Mouse (Mus musculus) left cerebral cortex, adult 18-20 months (tissue): ENCODE data around the gene Gstm4. TPM values are rescaled to one million over a fixed set of nuclear protein-coding genes. Genes with fewer than 3 reads are reported as not detected.

Experiments
- DNase-seq, 2 experiments: peaks; one replicate each; pipeline ENCODE4 v3.0.0; 2021 to 2022; ENCODE audit warnings: low spot score in 2 of 2, mixed read lengths in 1 of 2
- long read RNA-seq, 2 experiments: library from polyadenylated mRNA; stranded (forward); transcript quantifications; one replicate each; pipeline ENCODE4 v2.0.0; 2021
- total RNA-seq, 2 experiments: library from RNA; stranded (reverse); gene quantifications; 2 replicates each; pipeline ENCODE4 v1.2.3; 2021

The Gstm4 gene
- 10 to 100 TPM; 11.5 to 11.6 TPM for total RNA-seq
- long read RNA-seq, experiment 1, transcript Gstm4-201 (8 exons, 1,707 nt): major isoform, 6 of 22 reads
- long read RNA-seq, experiment 1, partial matches to known transcripts: 0 of 22 reads
- long read RNA-seq, experiment 1, other reads (novel, unspliced or antisense): 14 of 22 reads
- long read RNA-seq, experiment 2, transcript Gstm4-201 (8 exons, 1,707 nt): major isoform, 11 of 21 reads
- long read RNA-seq, experiment 2, partial matches to known transcripts: 0 of 21 reads
- long read RNA-seq, experiment 2, other reads (novel, unspliced or antisense): 8 of 21 reads

DNA sequence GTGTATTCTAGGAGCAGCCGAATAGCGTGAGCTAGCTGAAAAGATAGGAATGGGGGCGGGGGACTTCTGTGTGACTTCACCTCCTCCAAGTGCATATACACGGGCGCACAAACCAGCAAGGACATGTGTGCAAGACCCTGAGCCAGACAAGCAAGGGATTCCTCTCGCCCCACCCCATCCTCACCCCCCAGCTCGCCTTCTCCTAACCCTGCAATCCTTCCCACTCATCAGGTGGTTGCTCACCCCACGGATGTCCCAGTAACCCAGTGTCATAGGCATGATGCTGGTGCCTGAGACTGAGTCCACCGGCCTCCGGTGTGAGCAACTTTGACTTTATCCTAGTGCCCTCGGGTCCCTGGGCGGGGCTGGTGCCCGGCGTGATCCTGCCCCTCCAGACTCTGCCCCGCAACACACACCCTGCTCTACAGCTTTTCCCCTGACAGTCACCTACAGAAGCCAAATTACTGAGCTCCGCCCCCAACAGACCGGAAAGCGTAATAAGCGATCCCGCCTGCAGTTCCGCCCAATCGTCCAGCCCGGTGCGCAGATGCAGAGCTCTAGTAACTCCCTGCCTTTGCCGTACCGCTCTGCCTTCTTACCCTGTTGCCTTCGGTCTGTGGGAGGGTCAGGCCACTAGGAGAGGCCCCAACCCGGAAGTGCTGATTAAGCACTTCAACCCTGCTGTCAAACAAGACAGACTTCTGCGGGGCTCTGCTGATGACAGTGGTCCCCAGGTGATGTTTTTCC, at the start of gene Gstm4:
Gene Gstm4 (minus strand): TSS at position 501 of the 747 bp plus-strand sequence.
- DNase-seq: peak; percentile 86

DNA sequence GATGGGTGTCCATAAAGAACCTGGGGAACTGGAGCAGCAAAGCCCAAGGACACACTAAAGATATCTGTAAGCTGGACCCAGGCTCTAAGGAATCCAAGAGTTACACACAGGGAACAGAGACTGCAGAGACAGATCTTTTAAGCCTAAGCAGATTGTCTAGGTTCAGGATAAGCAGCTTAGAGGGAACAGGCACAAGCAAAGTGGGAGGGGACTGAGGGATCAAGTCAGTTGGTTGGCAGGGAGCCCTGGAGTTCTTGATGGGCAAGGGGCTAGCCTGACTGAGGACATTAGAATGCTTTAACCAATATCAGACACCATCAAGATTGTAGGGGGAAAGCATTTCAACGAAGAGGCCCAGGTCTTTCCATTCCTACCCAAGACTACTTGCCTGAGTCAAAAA, 49.5 kb upstream of the Gstm4 start:
- DNase-seq: no peak

DNA sequence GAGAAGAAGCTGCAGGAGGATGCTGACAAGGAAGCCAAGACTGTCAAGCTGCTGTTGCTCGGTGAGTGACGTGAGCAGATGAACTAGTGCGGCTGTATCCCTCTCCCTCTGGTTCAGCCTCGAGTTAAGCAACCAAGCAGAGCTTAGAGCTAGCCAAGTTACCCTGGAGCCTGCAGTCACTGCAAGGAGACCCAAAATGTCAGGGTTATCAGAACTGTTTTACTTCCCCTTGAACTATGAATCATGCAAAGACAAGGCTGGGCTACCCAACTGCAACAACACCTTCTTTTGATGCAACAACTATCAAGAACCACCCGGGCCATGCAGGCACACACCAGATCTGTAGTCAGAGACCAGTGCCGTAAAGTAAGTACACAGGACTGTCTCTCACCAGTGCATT, 48.6 kb upstream of the Gstm4 start:
- no peak for DNase-seq

DNA sequence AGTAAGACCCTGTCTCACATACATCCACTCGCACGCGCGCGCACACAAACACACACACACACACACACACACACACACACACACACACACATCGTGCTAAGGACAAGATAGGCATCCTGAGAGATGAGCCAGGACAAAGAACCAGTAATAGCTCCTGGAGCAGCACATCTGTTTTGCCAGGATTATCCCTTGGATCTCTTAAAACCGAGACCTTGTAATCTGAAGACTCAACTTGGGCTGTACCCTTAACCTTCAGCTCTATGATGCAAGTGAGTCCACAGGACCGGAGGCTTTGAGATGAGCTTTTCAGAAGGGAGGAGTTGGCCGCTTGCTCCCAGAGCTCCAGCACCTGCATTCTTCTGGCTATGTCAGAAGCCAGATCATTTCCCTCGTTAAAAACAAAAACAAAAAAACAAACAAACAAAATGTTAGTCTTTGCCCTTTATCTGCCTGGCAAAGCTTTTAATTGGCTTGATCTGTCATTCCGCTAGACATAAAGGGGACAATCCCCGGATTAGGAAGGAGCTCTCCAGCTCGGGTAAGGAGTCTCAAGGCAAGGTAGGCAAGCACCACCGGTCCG, 47.9 kb upstream of the Gstm4 start, which contains the start of gene Gnat2:
Gene Gnat2 (plus strand): TSS at position 254 of the 580 bp plus-strand sequence.
- no peak for DNase-seq

DNA sequence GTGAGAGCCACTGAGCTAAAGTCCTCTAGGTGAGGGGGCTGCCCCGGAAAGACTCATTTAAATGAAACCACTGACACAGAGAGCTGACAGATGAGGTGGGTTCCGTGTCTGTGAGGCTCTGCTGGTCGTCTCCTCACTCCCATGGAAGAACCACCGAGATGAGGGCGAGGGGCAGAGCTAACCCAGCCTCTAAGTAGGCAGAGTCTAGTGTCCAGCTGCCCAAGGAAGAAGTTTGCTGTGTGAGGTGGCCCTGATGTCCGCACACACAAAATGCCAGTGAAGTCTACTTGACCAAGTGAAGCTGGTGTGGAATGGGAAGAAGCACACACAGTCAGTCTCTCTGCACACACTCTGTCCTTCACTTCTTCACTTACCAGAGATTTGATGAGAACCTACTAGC, 47.3 kb upstream of the Gstm4 start:
- DNase-seq: no peak

DNA sequence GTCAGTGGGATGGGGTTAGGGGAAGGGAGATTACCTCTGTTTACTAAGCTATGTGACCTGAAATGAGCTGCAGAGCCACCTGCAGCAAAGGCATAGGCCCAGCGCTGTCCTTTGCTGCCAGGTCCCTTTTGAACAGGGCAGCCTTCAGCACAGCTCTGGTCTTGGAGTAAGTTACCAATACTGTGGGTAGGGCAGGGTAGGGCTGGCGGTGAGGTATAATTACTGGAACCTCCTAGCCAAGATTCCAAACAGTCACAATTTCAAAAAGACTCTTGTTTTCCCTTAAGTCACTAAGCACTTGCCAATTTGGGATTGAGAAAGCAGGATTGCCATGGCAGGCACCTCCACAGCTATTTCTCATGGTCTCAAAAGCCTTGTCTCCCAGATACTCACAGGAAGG, 45.9 kb upstream of the Gstm4 start:
- DNase-seq: no peak

DNA sequence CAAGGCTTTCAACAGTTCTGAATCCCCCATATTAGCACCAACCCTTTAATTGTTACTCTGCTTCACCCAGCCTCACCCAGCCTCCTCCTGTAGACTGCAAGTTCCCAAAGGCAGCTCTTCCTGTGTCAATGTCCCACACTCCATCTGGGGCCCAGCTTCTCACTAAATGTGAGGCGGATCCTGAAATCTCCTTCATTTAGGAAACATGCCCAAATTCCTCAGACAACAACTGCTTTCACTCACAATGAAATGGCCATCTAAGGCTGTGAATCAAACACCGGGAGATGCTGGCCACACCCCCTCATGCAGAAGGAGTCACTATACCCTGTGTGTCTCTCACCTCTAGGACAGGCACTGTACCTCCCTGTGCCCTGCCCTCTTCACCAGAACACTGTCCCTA, 45.2 kb upstream of the Gstm4 start:
- peak in 1 of 2 experiments; percentile 26 for DNase-seq

DNA sequence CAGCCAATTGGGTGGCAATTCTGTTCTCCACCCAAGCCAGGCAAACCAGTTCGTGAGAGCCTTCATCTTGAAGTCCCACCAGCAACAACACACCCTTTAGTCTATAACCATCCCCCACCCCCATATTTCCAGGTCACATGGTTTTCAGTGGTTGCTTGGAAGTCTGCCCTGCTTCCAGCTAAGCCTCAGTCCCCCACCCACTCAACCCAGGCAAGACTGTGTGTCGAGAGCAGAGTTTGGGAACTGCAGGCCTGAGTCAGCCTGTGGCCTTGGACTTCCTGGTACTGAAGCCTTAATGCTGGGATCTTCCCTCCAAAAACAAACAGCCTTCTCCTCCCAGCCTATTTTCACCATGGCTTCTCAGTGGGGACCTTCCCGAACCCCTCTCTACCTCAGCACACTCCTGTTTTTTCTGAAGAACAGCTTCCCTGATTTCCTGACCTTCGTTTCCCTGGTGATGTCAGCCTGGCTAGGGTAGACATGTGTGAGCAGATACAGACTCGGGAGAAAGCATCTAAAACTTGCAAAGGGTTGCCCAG, 44.2 kb upstream of the Gstm4 start:
- DNase-seq: no peak

DNA sequence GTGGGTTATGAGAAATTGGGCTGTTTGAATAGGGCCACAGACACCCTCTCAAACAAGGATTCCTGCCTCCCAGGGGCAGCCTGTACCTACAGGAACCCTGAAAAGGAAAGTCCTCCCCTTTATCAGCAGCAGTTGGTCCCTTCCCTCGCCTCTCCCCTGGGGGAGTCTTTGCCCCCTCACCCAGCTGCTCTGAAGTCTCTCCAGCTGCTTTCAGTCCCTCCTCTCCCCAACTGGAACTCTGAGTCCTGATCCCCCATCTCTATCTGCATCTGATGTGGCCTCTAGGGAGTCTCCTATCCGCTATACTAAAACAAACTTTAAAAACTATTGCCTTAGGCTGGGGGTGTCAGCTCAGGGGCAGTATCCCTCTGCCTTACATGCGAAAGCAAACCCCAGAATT, 42.6 kb upstream of the Gstm4 start:
- no peak for DNase-seq

DNA sequence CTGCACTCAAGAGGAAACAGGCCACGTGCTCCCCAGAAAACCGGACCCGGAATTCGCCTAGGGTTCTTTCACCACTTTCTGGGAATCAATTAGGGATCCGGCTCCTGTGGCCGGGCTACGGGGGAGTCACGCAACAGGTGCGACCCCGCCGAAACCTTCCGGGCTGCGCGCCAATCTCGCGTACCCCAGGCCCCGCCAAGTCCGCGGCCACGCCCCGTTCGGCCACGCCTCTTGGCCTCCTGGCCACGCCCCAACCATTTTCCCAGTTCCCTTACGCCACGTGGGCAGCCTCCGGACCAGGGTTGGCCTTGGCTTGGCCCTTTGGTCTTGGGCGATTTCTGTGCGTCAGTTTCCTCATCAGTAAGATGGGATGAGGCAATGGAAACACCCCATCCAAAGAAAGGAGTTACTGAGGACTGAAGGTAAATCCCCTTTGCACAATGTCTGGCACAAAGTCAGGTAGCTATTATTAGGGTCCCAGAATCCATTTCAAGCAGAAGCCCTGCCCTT, 41.8 kb upstream of the Gstm4 start, which contains the start of gene Ampd2:
Gene Ampd2 (minus strand): TSS at position 182 of the 510 bp plus-strand sequence.
- DNase-seq: peak in 1 of 2 experiments; percentile 42

DNA sequence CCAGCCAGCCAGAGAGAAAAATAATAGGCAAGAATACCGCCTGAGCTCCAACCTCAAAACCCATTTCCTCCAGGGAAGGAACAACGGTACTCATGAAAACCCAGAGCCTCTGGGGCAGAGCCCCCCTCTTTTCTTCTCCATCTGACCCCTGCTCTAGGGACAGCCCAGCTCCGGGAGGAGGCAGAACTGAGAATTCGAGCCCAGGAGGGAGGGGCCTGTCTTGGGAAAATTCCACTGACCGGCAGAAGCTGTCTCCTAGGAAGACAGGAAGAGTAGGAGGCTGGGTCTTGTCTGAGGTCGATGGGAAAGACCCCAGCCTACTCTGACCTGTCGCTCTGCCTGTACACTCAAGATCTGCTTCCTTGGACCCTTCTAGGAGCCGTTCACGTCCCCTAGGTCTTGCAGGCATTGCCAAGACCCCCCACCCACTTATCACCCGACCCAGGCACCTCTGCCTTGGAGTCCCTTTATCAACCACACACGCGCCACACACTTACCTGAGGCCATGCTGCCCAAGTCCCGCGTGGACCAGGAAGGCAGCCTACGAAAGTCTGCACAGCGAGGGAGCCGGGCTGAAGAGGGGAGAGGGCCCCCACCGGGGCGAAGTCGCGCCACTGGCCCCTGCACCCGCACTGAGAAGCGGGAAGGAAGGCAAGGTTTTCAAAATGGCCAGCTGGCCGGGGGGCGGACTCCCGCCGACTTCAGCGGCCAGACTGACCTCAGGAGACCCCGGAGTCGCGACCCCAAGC, 41.2 kb upstream of the Gstm4 start:
- DNase-seq: peak; percentile 31 to 42

DNA sequence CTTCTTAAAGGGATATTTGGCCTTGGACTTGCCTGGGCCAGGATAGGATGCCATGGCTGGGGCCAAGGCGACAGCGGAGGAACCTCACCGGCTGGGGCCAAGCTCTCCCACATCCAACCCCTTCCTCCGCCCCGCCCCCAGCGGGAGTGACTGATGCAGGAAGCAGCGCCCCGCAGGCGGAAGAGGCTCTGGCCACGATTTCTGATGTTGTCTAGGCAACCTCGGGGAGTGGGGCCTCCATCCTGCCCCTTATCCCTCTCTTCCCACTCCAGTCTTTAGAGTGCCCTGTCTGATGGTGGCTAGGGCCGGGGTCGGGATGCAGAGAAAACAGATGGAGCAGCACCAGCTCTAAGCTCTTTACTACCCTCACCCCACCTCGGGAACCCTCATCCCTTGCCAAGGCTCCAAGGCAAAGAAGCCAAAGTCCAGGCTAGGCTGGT, 40.6 kb upstream of the Gstm4 start:
- peak; percentile 87 to 92 for DNase-seq

DNA sequence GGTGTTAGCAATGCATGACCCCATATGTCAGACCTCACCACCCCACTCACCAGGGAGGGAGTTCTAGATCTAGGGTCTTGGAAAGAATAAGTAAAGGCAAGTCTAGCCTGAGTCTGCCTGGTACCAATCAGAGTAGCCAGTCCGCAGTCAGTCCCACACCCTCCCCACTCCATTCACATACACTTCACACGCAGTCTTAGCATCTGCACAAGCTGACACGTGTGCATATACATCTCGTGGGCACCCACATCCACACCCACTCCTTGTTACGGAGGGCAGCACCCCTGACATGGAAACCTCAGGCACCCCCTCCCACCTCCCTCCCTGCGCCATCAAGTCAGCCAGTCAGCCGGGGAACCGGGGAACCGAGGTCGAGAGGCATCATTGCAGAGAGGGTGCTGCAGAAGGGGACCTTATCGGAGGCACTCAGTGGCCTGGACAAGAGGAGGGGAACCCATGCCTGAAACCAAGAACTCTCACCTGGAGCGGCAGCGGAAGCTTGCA, 40.1 kb upstream of the Gstm4 start:
- DNase-seq: no peak

DNA sequence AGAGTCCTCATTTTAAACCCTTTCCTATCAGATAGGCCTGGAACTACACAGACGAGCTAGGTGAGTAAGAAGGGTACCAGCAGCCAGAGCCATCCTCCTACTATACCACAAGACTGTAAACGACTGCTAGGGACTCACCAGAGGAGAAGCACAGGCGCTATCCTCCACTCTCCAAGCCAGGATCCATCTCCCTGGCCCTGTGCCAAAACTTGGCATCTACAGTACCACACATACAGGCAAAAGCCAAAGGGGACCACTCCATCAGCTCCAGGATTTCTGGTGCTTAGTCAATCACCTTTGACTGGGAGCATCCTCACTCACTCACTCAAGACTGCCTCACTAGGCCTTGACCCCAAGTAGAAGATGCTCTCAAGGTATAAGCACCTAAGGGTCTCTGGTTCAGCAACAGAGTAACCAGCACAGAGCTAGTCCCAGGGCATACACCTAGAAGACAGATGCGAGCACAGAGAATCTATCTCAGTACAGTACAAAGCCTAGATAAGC, 39.3 kb upstream of the Gstm4 start:
- no peak for DNase-seq

DNA sequence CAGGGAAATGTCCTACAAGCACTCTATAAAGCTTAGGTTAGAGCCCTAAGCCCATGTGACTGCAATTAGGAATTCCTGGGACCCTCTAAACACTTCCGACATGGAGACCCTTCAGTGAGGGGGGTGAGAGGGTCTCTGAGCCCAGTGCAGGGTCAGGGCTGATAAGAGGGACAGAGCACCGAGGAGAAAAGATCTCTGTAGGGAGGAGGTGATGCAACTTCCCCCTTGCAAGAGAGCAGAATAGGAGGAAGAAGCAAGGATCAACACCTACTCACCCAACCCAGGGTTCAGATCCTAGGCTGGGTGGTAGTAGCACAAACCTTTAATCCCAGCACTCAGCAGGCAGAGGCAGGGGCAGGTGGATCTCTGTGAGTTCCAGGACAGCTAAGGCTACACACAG, 38.5 kb upstream of the Gstm4 start:
- DNase-seq: no peak

DNA sequence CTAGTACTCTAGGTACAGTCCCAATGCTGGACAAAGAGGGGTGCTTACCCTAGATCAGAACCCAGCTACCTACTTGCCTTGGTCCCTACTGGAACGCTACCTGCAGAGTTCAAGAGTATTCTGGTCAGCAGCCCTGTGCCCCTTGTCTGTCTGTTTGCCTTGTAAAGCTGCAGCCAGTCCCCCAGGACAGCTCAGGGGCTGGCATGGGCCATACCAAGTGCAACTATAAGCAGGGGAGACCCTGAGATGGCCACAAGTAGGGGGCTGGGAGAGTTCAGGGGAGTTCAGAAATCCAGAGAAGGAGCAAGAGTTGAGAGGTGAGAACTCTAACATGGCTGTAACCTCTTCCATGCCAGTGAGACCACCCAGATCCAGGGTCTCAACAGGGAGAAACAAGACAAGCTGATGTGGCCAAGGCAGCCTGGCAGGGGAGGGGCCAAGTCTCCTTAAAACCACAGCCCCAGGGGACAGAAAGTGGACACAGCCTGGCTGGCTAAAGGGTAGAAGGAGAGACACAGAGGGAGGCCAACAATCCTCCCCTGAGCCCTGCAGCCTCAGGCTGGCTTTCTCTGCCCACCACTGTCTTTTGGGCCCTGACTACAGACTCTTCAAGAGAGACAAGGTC, 37.7 kb upstream of the Gstm4 start:
- no peak for DNase-seq

DNA sequence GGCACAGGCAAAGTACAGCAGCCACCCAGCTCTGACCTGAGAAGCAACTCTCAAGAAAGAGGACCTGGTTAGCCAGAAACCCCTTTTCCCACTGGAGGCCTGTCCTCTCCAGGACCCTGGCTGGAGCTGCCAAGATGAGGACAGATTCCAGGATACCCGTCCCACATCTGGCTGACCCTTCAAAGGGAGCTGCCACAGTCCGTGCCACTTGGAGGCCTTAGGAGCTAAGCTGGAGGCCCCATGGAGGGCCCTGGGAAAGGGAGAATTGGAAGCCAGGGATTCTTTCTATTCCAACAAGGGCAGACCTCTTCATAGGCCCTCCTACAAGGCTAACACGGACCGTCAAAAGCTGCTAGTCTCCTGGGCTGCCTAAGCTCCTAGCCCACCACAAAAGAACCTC, 37.0 kb upstream of the Gstm4 start:
- DNase-seq: no peak

DNA sequence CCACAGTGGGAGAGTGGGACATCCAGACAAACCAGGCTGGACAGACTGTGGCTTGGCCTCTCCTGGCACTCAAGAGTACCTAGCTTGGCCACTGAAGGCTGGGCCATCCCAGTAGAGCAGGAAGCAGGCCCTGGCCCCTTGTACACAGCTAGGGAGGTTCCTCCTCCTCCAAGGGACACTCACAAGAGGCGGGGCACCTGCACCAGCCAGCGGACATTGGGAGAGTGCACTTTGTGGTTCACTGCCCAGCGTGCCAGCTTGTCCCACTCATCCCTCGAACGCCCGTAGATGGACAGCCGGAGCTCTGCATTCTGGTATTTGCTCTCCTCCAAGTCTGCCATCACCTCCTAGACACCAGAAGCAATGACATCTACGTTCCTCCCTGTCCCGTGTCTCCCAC, 32.1 kb upstream of the Gstm4 start:
- DNase-seq: no peak

DNA sequence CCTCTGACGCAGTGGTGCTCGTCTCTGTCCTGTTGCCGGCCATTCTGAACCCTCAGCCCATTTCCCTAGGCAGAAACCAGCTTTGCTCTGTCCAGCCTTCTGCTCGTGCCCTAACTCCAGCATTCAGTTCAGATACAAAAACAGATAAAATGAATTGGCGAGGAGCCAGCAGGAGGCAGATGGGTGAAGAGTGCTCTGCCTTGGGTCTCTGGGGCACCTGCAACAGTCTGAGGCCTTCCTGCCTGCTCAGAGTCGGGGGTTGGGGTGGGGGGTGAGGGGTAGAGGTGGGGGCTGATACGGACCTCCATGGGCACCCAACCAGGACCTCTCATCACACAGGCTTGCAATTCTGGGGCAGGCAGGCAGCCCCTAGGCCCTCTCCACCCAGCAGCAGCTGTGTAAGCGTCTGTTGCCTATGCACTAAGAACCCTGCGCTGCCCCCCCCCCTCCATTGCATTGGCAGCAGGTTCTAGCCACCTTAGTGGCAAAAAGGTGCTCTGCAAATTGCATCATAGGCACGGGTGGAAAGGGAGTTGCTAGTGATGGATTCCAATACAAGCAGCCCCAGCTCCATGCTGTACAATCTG, 28.4 kb upstream of the Gstm4 start:
- no peak for DNase-seq
